Mouse (Mus musculus) neural tube, embryonic 14.5 days (tissue): ENCODE data around the gene Ppp1r9b. TPM values are rescaled to one million over a fixed set of nuclear protein-coding genes. Genes with fewer than 3 reads are reported as not detected.

Source experiments
- ATAC-seq: fragments of 200-750 bp; cut with Nextera tagmentation; 2 replicates; pipeline ENCODE4 v1.8.0; 2017; ENCODE audit warnings: low read depth, mild to moderate bottlenecking, moderate TSS enrichment, moderate library complexity
- H3K27ac ChIP-seq: fragments of 300-500 bp; sonication (generic); 2 replicates; pipeline ENCODE4 v1.5.1; 2014; ENCODE audit warnings: low read depth, mild to moderate bottlenecking, control low read depth, low read length, moderate library complexity, mixed read lengths
- H3K27me3 ChIP-seq: fragments of 300-500 bp; sonication (generic); 2 replicates; pipeline ENCODE4 v1.6.1; 2014; ENCODE audit warnings: low read length; ENCODE audit not compliant: control insufficient read depth, insufficient read depth
- H3K36me3 ChIP-seq: fragments of 300-500 bp; sonication (generic); 2 replicates; pipeline ENCODE4 v1.6.1; 2014; ENCODE audit warnings: low read length, mixed read lengths; ENCODE audit not compliant: control insufficient read depth, insufficient read depth
- H3K4me1 ChIP-seq: fragments of 300-500 bp; sonication (generic); 2 replicates; pipeline ENCODE4 v1.6.1; 2014; ENCODE audit warnings: low read length; ENCODE audit not compliant: control insufficient read depth, insufficient read depth
- H3K4me2 ChIP-seq: fragments of 300-500 bp; sonication (generic); 2 replicates; pipeline ENCODE4 v1.6.1; 2014; ENCODE audit warnings: mild to moderate bottlenecking, low read depth, low read length, control low read depth
- H3K4me3 ChIP-seq: fragments of 300-500 bp; sonication (generic); 2 replicates; pipeline ENCODE4 v1.5.1; 2014; ENCODE audit warnings: low read depth, low read length, control low read depth, mixed read lengths
- H3K9ac ChIP-seq: fragments of 300-500 bp; sonication (generic); replicated peaks from 2 replicates; pipeline ENCODE4 v1.6.1; 2014; ENCODE audit warnings: low read depth, mild to moderate bottlenecking, control low read depth, low read length, mixed read lengths
- H3K9me3 ChIP-seq: fragments of 300-500 bp; sonication (generic); 2 replicates; pipeline ENCODE4 v1.6.1; 2016; ENCODE audit warnings: low read length; ENCODE audit not compliant: control insufficient read depth
- WGBS: fragments of 180-500 bp; shearing (Covaris S2); extraction: QIAGEN DNeasy Blood & Tissue Kit; methylation state at CpG from one replicate; pipeline ENCODE4 v1.1.7; 2014; 5-methylcytosine and 5-hydroxymethylcytosine counted together
- polyA plus RNA-seq: library from polyadenylated mRNA; unstranded; fragments of >200 nt; fragmentation: Nextera tagmentation; extraction: Ambion mirVana; gene quantifications from 2 replicates; pipeline ENCODE4 v1.2.1, GENCODE M21; 2014

The Ppp1r9b gene
- polyA plus RNA-seq, 1 experiment from 2014 or later = 29.8 TPM

GRCm38 (mm10) chr11:95032945-95033344 is 42.1 kb downstream of the Ppp1r9b start:
- H3K9ac ChIP-seq = no peak overlapping the region
- 32% methylated on average over 6 of the region's 6 CpGs for WGBS

GRCm38 (mm10) chr11:95033617-95034016 is 42.8 kb downstream of the Ppp1r9b start:
- ATAC-seq = no peak
- Histone ChIP-seq H3K9me3 (no peaks in the 10 kb centered on the region), H3K9ac (no peak overlapping the region), H3K4me1 (no peaks in the 10 kb centered on the region), H3K4me2 (no peak overlapping the region), H3K36me3 (no peaks in the 10 kb centered on the region), H3K27ac (no peak overlapping the region), H3K4me3 (no peak overlapping the region), H3K27me3 (no peaks in the 10 kb centered on the region)
- 79% methylated on average over 14 of the region's 14 CpGs for WGBS

More at GRCm38 (mm10) chr11:95032945-95033344, 42.1 kb downstream of the Ppp1r9b start:
- no peaks in the 10 kb centered on the region for H3K4me1 ChIP-seq
- H3K27ac ChIP-seq = no peak overlapping the region
- no peak overlapping the region for H3K4me3 ChIP-seq
- no peaks in the 10 kb centered on the region for H3K36me3 ChIP-seq
- ATAC-seq = no peak
- H3K27me3 ChIP-seq = no peaks in the 10 kb centered on the region
- no peak overlapping the region for H3K4me2 ChIP-seq
- no peaks in the 10 kb centered on the region for H3K9me3 ChIP-seq

- no peak overlapping the region for H3K4me2 ChIP-seq
- no peak for ATAC-seq
- 70% methylated on average over 10 of the region's 10 CpGs for WGBS
Observed at GRCm38 (mm10) chr11:95034902-95035301, 44.1 kb downstream of the Ppp1r9b start.

GRCm38 (mm10) chr11:95036521-95036920 is 45.7 kb downstream of the Ppp1r9b start:
- Histone ChIP-seq H3K9ac (no peak overlapping the region), H3K4me3 (no peak overlapping the region), H3K4me2 (no peak overlapping the region), H3K27me3 (no peaks in the 10 kb centered on the region), H3K36me3 (no peaks in the 10 kb centered on the region), H3K4me1 (peaks cover 8% of the 10 kb centered on the region), H3K27ac (no peak overlapping the region), H3K9me3 (no peaks in the 10 kb centered on the region)
- WGBS = 93% methylated on average over 5 of the region's 5 CpGs
- no peak for ATAC-seq

More at GRCm38 (mm10) chr11:95034902-95035301, 44.1 kb downstream of the Ppp1r9b start:
- Histone ChIP-seq H3K4me3 (no peak overlapping the region), H3K9ac (no peak overlapping the region), H3K36me3 (no peaks in the 10 kb centered on the region), H3K9me3 (no peaks in the 10 kb centered on the region), H3K4me1 (no peaks in the 10 kb centered on the region), H3K27ac (no peak overlapping the region), H3K27me3 (no peaks in the 10 kb centered on the region)

GRCm38 (mm10) chr11:95037306-95037705 is 46.5 kb downstream of the Ppp1r9b start:
- 44% methylated on average over 6 of the region's 6 CpGs for WGBS
- Histone ChIP-seq H3K9me3 (no peaks in the 10 kb centered on the region), H3K36me3 (no peaks in the 10 kb centered on the region), H3K4me3 (no peak overlapping the region), H3K27me3 (no peaks in the 10 kb centered on the region), H3K4me1 (peaks cover 11% of the 10 kb centered on the region), H3K4me2 (no peak overlapping the region), H3K9ac (no peak overlapping the region), H3K27ac (no peak overlapping the region)
- no peak for ATAC-seq

GRCm38 (mm10) chr11:95038156-95038817 is 47.5 kb downstream of the Ppp1r9b start:
- H3K4me1 ChIP-seq = peaks cover 11% of the 10 kb centered on the region
- no peaks in the 10 kb centered on the region for H3K36me3 ChIP-seq
- no peaks in the 10 kb centered on the region for H3K27me3 ChIP-seq
- no peak overlapping the region for H3K27ac ChIP-seq
- no peak for ATAC-seq
- H3K4me3 ChIP-seq = no peak overlapping the region
- H3K4me2 ChIP-seq = no peak overlapping the region
- no peaks in the 10 kb centered on the region for H3K9me3 ChIP-seq
- 69% methylated on average over 14 of the region's 14 CpGs for WGBS
- no peak overlapping the region for H3K9ac ChIP-seq

- H3K4me1 ChIP-seq = peaks cover 11% of the 10 kb centered on the region
- ATAC-seq = no peak
- no peak overlapping the region for H3K27ac ChIP-seq
- H3K4me3 ChIP-seq = no peak overlapping the region
- H3K9me3 ChIP-seq = no peaks in the 10 kb centered on the region
- WGBS = 84% methylated on average over 13 of the region's 13 CpGs
- H3K9ac ChIP-seq = no peak overlapping the region
- no peaks in the 10 kb centered on the region for H3K27me3 ChIP-seq
- no peaks in the 10 kb centered on the region for H3K36me3 ChIP-seq
- H3K4me2 ChIP-seq = no peak overlapping the region; the same call in 1 of the 2 replicates
Observed at GRCm38 (mm10) chr11:95038818-95039655, 48.2 kb downstream of the Ppp1r9b start.

- Histone ChIP-seq H3K4me1 (peaks cover 11% of the 10 kb centered on the region), H3K27me3 (no peaks in the 10 kb centered on the region), H3K4me2 (peak overlapping the region; percentile 94; the same call in 1 of the 2 replicates), H3K36me3 (no peaks in the 10 kb centered on the region), H3K9me3 (no peaks in the 10 kb centered on the region), H3K27ac (no peak overlapping the region), H3K4me3 (no peak overlapping the region), H3K9ac (no peak overlapping the region; the same call in 1 of the 2 replicates)
- 83% methylated on average over 4 of the region's 4 CpGs for WGBS
- no peak for ATAC-seq
Observed at GRCm38 (mm10) chr11:95039766-95040165, 48.9 kb downstream of the Ppp1r9b start.
